Mouse (Mus musculus): Measurements from ENCODE around the gene 2310011J03Rik.

- TF ChIP-seq CTCF (IDR thresholded peaks at IDR 0.05; ENCODE audit: extremely low read depth, insufficient read depth, insufficient read length, insufficient replicate concordance) (no peak), POLR2A (IDR thresholded peaks at IDR 0.05; ENCODE audit: low read depth, low read length) (no peak)
Measured at GRCm38 (mm10) chr10:80298571-80299281, 21.6 kb downstream of the 2310011J03Rik start.

All from spleen, adult 2 months (tissue).